Mouse (Mus musculus): ENCODE measurements around the gene Rasal1.

- TF ChIP-seq CTCF (IDR thresholded peaks at IDR 0.05; ENCODE audit: extremely low read depth, insufficient read depth, insufficient read length, insufficient replicate concordance) (no peak), POLR2A (IDR thresholded peaks at IDR 0.05; ENCODE audit: low read depth, low read length) (no peak)
Observed at GRCm38 (mm10) chr5:120606590-120607200, 41.9 kb upstream of the Rasal1 start.

All from spleen, adult 2 months (tissue).